Mouse (Mus musculus) MEL (cell line): ENCODE results near the gene Ddx27. TPM values are rescaled to one million over a fixed set of nuclear protein-coding genes. Genes with fewer than 3 reads are reported as not detected.

Experiments used
- DNase-seq: peaks from one replicate; pipeline ENCODE4 v3.0.0; 2011; ENCODE audit warnings: low read depth, low spot score
- H3K27ac ChIP-seq: 2 replicates; pipeline ENCODE4 v1.5.1; 2012; ENCODE audit warnings: low read depth, mild to moderate bottlenecking, control low read depth, low read length, moderate library complexity; ENCODE audit not compliant: control insufficient read depth
- H3K27me3 ChIP-seq, 2 experiments: fragments of 150-350 bp in 1 of 2; sonication (generic) in 1 of 2; 2 replicates each; pipeline ENCODE4 v1.6.1; 2012; ENCODE audit warnings: low read length in 2 of 2, mild to moderate bottlenecking in 2 of 2, improper control_type of control experiment in 1 of 2, moderate library complexity in 1 of 2; ENCODE audit not compliant: insufficient read depth in 2 of 2, control insufficient read depth in 1 of 2
- H3K36me3 ChIP-seq, 2 experiments: 2 replicates each; pipeline ENCODE4 v1.6.1; 2012 to 2014; ENCODE audit warnings: low read length in 2 of 2, improper control_type of control experiment in 1 of 2, inconsistent platforms in 1 of 2, mild to moderate bottlenecking in 1 of 2; ENCODE audit not compliant: insufficient read depth in 2 of 2, control insufficient read depth in 1 of 2
- H3K4me1 ChIP-seq, 2 experiments: fragments of 150-350 bp in 1 of 2; sonication (generic) in 1 of 2; 2 replicates each; pipeline ENCODE4 v1.6.1; 2012; ENCODE audit warnings: low read length in 2 of 2, improper control_type of control experiment in 1 of 2, mild to moderate bottlenecking in 1 of 2; ENCODE audit not compliant: insufficient read depth in 2 of 2, control insufficient read depth in 1 of 2
- H3K4me3 ChIP-seq, 2 experiments: fragments of 150-350 bp in 1 of 2; sonication (generic) in 1 of 2; 2 replicates each; pipeline ENCODE4 v1.5.1; 2012; ENCODE audit warnings: low read depth in 2 of 2, low read length in 2 of 2, mild to moderate bottlenecking in 2 of 2, moderate library complexity in 2 of 2, control low read depth in 1 of 2, improper control_type of control experiment in 1 of 2; ENCODE audit not compliant: control insufficient read depth in 1 of 2, insufficient read depth in 1 of 2
- H3K79me2 ChIP-seq: 2 replicates; pipeline ENCODE4 v1.6.1; 2012; ENCODE audit warnings: mild to moderate bottlenecking, low read length, moderate library complexity; ENCODE audit not compliant: control insufficient read depth, poor library complexity, insufficient read depth
- H3K9ac ChIP-seq: 2 replicates; pipeline ENCODE4 v1.6.1; 2012; ENCODE audit warnings: low read depth, mild to moderate bottlenecking, control low read depth, low read length, moderate library complexity; ENCODE audit not compliant: control insufficient read depth, poor library complexity, severe bottlenecking
- H3K9me3 ChIP-seq: fragments of 150-350 bp; sonication (generic); replicated peaks from 2 replicates; pipeline ENCODE4 v1.6.1; 2012; ENCODE audit warnings: mild to moderate bottlenecking, low read length, improper control_type of control experiment, moderate library complexity; ENCODE audit not compliant: insufficient read depth
- EP300 ChIP-seq, 2 experiments: IDR thresholded peaks; 2 replicates each; pipeline ENCODE4 v1.6.1; 2011; ENCODE audit warnings: improper control_type of control experiment in 2 of 2, low read length in 2 of 2, low read depth in 1 of 2, mild to moderate bottlenecking in 1 of 2
- GATA1 ChIP-seq: IDR thresholded peaks from 2 replicates; pipeline ENCODE4 v1.6.1; 2011; ENCODE audit warnings: low read depth, low read length, improper control_type of control experiment
- JUND ChIP-seq: IDR thresholded peaks from 2 replicates; pipeline ENCODE4 v1.6.1; 2011; ENCODE audit warnings: low read depth, mild to moderate bottlenecking, improper control_type of control experiment, low read length
- MAX ChIP-seq: IDR thresholded peaks from 2 replicates; pipeline ENCODE4 v1.6.1; 2011; ENCODE audit warnings: low read length, improper control_type of control experiment
- MXI1 ChIP-seq: IDR thresholded peaks from 2 replicates; pipeline ENCODE4 v1.6.1; 2011; ENCODE audit warnings: mild to moderate bottlenecking, low read depth, low read length, improper control_type of control experiment
- MYB ChIP-seq: IDR thresholded peaks from 2 replicates; pipeline ENCODE4 v1.6.1; 2011; ENCODE audit warnings: mild to moderate bottlenecking, low read depth, low read length, improper control_type of control experiment
- MYC ChIP-seq: IDR thresholded peaks from 2 replicates; pipeline ENCODE4 v1.6.1; 2011; ENCODE audit warnings: low read depth, mild to moderate bottlenecking, low read length, improper control_type of control experiment, moderate library complexity
- POLR2AphosphoS2 ChIP-seq: IDR thresholded peaks from 2 replicates; pipeline ENCODE4 v1.6.1; 2011; ENCODE audit warnings: low read length, improper control_type of control experiment
- RCOR1 ChIP-seq: IDR thresholded peaks from 2 replicates; pipeline ENCODE4 v1.6.1; 2012; ENCODE audit warnings: low read depth, mild to moderate bottlenecking, inconsistent platforms, low read length, improper control_type of control experiment
- SIN3A ChIP-seq: IDR thresholded peaks from 2 replicates; pipeline ENCODE4 v1.6.1; 2012; ENCODE audit warnings: low read length, improper control_type of control experiment, inconsistent platforms
- SMC3 ChIP-seq: IDR thresholded peaks from 2 replicates; pipeline ENCODE4 v1.6.1; 2011; ENCODE audit warnings: low read depth, low read length, improper control_type of control experiment
- TCF12 ChIP-seq: IDR thresholded peaks from 2 replicates; pipeline ENCODE4 v1.6.1; 2014; ENCODE audit warnings: low read depth, mild to moderate bottlenecking, inconsistent platforms, low read length, improper control_type of control experiment, moderate library complexity
- USF1 ChIP-seq: IDR thresholded peaks from 2 replicates; pipeline ENCODE4 v1.6.1; 2014; ENCODE audit warnings: low read depth, mild to moderate bottlenecking, inconsistent platforms, low read length, improper control_type of control experiment, moderate library complexity
- USF2 ChIP-seq, 2 experiments: IDR thresholded peaks; 2 replicates each; pipeline ENCODE4 v1.6.1; 2011 to 2012; ENCODE audit warnings: improper control_type of control experiment in 2 of 2, low read length in 2 of 2, borderline replicate concordance in 1 of 2, inconsistent platforms in 1 of 2, low read depth in 1 of 2, mild to moderate bottlenecking in 1 of 2; ENCODE audit not compliant: insufficient read depth in 1 of 2
- ZMIZ1 ChIP-seq: IDR thresholded peaks from 2 replicates; pipeline ENCODE4 v1.6.1; 2012; ENCODE audit warnings: low read depth, mild to moderate bottlenecking, inconsistent platforms, low read length, improper control_type of control experiment, moderate library complexity
- ZNF384 ChIP-seq: IDR thresholded peaks from 2 replicates; pipeline ENCODE4 v1.6.1; 2012; ENCODE audit warnings: low read depth, mild to moderate bottlenecking, inconsistent platforms, low read length, improper control_type of control experiment
- polyA plus RNA-seq, 2 experiments: library from polyadenylated mRNA; stranded (reverse) in 1 of 2; unstranded in 1 of 2; fragments of >175 nt in 1 of 2; fragments of >200 nt in 1 of 2; gene quantifications; 2 replicates each; pipeline versions ENCODE4 v1.2.1 to v1.2.4; 2012; ENCODE audit warnings: low replicate concordance in 2 of 2, low read depth in 1 of 2; ENCODE audit not compliant: insufficient read length in 2 of 2, insufficient read depth in 1 of 2, missing spikeins in 1 of 2
- total RNA-seq: library from RNA; depleted of rRNA; stranded (reverse); fragments of 300-350 nt; gene quantifications from 2 replicates; pipeline ENCODE4 v1.2.3, GENCODE M21; 2012

Ddx27 gene
- total and polyA plus RNA-seq, 3 experiments: 61.7 to 181 (median 143) TPM

DNA sequence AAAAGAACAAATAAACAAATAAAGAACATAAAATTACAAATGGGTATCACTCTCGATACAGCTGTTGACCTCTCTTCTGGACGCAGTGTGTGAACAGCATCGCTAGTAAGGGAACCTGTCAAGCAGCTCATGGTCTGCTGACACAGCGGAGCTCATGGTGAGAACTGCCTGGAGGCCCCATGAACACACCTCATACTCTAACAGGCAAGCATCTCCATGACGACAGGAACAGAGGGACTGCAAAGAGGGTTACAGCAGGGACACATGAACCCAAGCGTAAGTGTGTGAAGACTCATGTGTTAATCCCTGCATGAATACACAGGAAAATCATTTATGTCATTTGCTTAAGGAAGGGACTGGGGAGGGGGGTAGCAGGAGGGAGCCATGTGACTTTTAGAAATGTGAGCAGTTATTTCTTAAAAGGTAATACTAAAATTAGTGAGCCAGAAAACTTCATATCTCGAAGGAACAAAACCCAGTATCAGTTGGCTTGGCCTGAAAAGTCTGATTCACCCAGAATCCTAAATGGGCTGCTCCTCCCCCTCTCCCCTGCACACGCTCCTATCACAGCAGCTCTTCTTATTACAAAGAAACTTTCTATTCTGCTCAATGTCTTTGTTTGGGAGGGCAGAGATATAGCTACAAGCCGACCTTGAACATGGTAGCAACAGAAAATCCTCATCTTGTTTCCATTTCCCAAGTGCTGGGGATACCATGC, 38.3 kb downstream of the Ddx27 start:
- peak overlapping the region; percentile 23; the same call in 1 of the 2 replicates for H3K9ac ChIP-seq
- DNase-seq: peak; percentile 79
- peaks cover 10 to 17% of the 10 kb centered on the region in 2 experiments for H3K4me1 ChIP-seq
- H3K27me3 ChIP-seq: no peaks in the 10 kb centered on the region
- TF ChIP-seq USF1: peak; percentile 72
- peak; percentile 37 to 59; a peak in 3 of 4 replicates for TF ChIP-seq EP300 (IDR thresholded peaks at IDR 0.05; ENCODE audit: low read depth in 1 of 2, low read length in 2 of 2)
- TF ChIP-seq MAX: peak; percentile 51; the same call in 1 of the 2 replicates
- peak; percentile 19; the same call in 1 of the 2 replicates for TF ChIP-seq SIN3A
- peak; percentile 50 for TF ChIP-seq GATA1
- no peak for TF ChIP-seq SMC3
- TF ChIP-seq TCF12: peak; percentile 64
- TF ChIP-seq POLR2AphosphoS2: no peak
- peak overlapping the region; percentile 67 for H3K27ac ChIP-seq
- H3K4me3 ChIP-seq: peak overlapping the region in 1 of 2 experiments; percentile 20; a peak in 2 of 4 replicates
- peaks cover 26% of the 10 kb centered on the region for H3K79me2 ChIP-seq
- no peaks in the 10 kb centered on the region for H3K9me3 ChIP-seq
- peaks cover 13 to 18% of the 10 kb centered on the region in 2 experiments for H3K36me3 ChIP-seq

- no peak for DNase-seq
- H3K79me2 ChIP-seq: peaks cover 29% of the 10 kb centered on the region
- H3K4me3 ChIP-seq: no peak overlapping the region
- peaks cover 9 to 18% of the 10 kb centered on the region in 2 experiments for H3K36me3 ChIP-seq
- no peak overlapping the region for H3K27ac ChIP-seq
- TF ChIP-seq MYC (no peak), ZMIZ1 (no peak), MXI1 (no peak), USF2 (IDR thresholded peaks at IDR 0.05; ENCODE audit: borderline replicate concordance in 1 of 2, insufficient read depth in 1 of 2, low read depth in 1 of 2, low read length in 2 of 2) (no peak), JUND (no peak), SMC3 (no peak), ZNF384 (no peak), RCOR1 (no peak), MYB (no peak)
- H3K4me1 ChIP-seq: peaks cover 10 to 17% of the 10 kb centered on the region in 2 experiments
- no peaks in the 10 kb centered on the region for H3K27me3 ChIP-seq
- H3K9ac ChIP-seq: no peak overlapping the region
- H3K9me3 ChIP-seq: no peaks in the 10 kb centered on the region
Measured at GRCm38 (mm10) chr2:167055386-167055785, 40.4 kb downstream of the Ddx27 start.
